Mouse (Mus musculus) central nervous system, embryonic 11.5 days (tissue): ENCODE measurements around the gene Rpl27a. TPM values are rescaled to one million over a fixed set of nuclear protein-coding genes. Genes with fewer than 3 reads are reported as not detected.

ENCODE experiments used
- polyA plus RNA-seq: library from polyadenylated mRNA; depleted of rRNA; stranded (reverse); fragments of >200 nt; gene quantifications from 2 replicates; pipeline ENCODE4 v1.2.3, GENCODE M21; 2012; rRNA removed

Rpl27a gene
- 696 and 814 TPM in 2 replicates for polyA plus RNA-seq

DNA sequence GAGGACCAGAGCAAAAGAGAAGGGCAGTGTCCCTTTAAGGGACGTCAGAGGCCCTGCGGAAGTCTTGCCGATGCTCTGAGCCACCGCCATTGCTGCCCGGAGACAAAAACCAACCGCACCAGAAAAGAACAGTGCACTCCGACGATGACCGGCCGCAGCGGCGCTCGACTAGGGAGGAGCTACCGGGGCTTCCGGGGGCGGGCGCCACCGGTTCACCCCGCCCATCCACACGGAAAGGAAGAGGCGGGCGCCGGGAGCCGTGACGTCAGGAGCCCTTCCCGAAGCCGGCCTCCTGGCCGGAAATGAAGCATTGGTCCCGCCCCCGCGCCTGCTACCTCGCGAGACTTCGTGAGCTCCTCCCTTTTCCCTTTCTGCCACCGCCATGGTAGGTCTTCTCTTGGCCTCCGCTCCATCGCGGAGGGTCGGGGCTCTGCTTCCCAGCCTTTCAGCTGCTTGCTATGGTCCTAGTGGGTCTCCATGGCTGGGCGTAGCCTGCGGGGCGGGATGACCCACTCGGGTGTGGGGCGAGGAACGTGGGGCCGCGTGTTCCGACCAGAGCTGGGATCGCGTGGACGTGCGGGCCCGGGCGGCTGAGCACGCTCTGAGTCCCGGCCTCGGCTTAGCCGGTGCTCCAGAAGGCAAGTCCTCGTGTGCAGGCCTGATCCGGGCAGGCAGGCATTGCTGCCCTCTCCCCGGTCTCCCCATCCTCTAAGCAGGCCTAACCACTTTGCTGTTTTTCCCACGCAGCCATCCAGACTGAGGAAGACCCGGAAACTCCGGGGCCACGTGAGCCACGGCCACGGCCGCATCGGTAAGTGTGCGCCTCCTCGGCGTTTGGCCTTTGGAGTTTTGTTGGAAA, at the start of gene Rpl27a:
Gene Rpl27a (plus strand): TSS at position 310 of the 859 bp plus-strand sequence.

DNA sequence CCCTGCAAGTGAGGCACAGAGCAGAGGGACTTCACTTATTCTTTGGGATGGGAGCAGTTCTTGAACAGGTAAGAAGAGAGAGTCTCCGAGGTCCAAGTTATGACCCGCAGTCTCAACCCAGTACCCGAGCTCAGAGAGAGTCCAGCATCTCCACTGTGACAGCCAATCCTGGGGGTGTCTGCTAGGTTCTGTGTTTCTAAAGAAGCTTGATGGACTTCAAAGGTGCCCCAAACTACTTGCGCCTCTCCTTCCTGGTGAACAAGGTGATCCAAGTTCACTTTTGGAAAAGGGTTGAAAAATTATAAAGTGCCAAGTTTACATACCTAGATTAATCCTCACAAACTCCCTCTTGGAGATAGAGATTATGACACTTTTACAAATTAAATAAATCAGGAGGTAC, 10.9 kb upstream of the Rpl27a start, which contains the start of gene Trim66:
Gene Trim66 (minus strand): TSS at position 101 of the 400 bp plus-strand sequence.

Other genes starting within 250 kb of the Rpl27a start
- gene Stk33, start 80.1 kb upstream of the Rpl27a start, polyA plus RNA-seq: 8.4 and 13.2 TPM in 2 replicates
- gene Trim66, start 11.0 kb upstream of the Rpl27a start, polyA plus RNA-seq: 0.16 and 0.22 TPM in 2 replicates
- gene St5, start 184.5 kb downstream of the Rpl27a start, polyA plus RNA-seq: 21.3 and 39.9 TPM in 2 replicates
- gene Akip1, start 184.5 kb downstream of the Rpl27a start, polyA plus RNA-seq: 19.0 and 19.3 TPM in 2 replicates
- 0.10 TPM in 1 of 2 replicates, not detected in the other for gene BC051019, start 204.7 kb downstream of the Rpl27a start, polyA plus RNA-seq
- not detected in 2 replicates for gene Ascl3, start 212.6 kb downstream of the Rpl27a start, polyA plus RNA-seq
- gene Tmem9b, start 233.7 kb downstream of the Rpl27a start, polyA plus RNA-seq: 23.5 and 27.3 TPM in 2 replicates